Mouse (Mus musculus) thymus, postnatal 10 days (tissue): ENCODE measurements around the gene Csad.
A peak's percentile ranks its signal among the peaks of the same experiment; 100 is the strongest.

ENCODE experiments used
- DNase-seq, 2 experiments: peaks; one replicate each; pipeline ENCODE4 v3.0.0; 2021; ENCODE audit warnings: low spot score in 2 of 2

The Csad gene

GRCm38 (mm10) chr15:102202971-102203834 lies 1.3 kb downstream of the Csad start, which contains the start of gene Zfp740:
Gene Zfp740, plus strand, starts transcription at chr15:102203249.
- DNase-seq: peak; percentile 97

DNA sequence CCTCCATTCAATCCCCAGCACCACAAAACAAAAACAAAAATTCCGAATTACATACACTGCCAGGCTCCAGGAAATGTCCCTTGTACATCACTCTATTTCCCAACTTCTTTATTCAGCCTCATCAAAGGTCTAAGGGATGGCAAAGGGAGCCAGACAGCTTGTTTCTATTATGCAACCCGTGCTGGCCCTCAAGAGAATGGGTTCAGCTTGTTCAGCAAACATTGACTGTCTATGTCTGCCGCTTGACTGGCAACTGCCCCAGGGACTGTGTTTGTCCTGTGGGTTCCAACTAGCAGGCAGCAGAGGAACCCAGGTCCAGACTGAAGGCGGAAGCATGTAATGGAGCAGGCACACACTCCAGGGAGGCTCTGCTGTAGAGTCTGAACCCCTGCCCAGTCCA lies 5.7 kb downstream of the Csad start:
- no peak for DNase-seq

DNA sequence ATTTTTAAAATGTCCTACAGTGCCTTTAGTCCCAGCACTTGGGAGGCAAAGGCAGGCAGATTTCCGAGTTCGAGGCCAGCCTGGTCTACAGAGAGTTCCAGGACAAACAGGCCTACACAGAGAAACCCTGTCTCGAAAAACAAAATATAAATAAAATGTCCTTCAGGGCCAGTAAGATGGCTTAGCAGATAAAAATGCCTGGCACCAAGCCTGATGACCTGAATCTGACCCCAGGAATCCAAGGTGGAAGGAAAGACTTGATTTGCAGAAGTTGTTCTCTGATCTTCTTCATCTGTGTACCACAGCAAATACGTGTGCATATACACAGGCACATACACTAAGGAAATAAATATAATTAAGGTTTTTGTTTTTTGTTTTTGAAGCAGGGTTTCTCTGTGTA lies 9.2 kb downstream of the Csad start:
- DNase-seq: no peak

GRCm38 (mm10) chr15:102194439-102194838 lies 10.1 kb downstream of the Csad start:
- DNase-seq: no peak

DNA sequence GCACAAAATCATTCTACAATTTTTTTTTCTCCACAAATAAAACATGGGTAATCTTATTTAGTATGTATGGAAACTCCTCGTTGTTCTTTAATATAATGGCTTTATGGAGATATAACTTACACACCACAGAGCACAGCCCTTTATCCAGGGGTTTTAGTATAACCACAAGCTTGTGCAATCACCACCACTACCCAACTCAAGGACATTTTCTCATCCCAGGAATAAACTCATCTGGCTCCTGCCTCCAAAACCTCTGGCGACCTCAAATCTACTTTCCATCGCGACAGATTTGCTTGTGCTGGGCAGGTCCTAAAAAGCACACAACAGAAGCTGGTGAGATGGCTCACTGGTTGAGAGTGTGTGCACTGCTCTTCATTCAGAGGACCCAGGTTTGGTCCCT lies 10.9 kb downstream of the Csad start:
- DNase-seq: no peak

GRCm38 (mm10) chr15:102192820-102193386 lies 11.6 kb downstream of the Csad start:
- DNase-seq: no peak

- no peak for DNase-seq
Measured at GRCm38 (mm10) chr15:102192271-102192812, 12.2 kb downstream of the Csad start.

- DNase-seq: no peak
Measured at GRCm38 (mm10) chr15:102191699-102192098, 12.8 kb downstream of the Csad start.

DNA sequence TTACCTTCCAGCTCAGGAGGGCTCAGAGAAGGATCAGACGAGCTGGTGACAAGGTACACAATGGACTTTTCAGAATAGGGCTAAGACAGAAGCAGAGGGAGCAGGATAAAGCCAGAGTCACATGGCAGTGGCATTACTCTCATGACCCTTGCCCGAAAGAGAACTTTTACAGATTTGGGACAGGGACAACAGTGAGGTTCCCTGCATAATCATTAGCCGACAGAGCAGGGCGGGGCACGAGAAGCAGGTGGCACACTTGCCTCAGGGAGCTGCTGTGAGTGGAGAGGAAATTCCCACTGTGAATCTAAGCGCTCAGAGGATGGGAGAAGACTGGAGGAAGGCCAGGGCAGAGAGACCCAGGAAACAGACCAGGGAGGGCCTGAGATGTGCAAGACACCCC lies 15.6 kb downstream of the Csad start:
- no peak for DNase-seq

GRCm38 (mm10) chr15:102188096-102188495 lies 16.4 kb downstream of the Csad start:
- DNase-seq: no peak

GRCm38 (mm10) chr15:102186239-102186638 lies 18.3 kb downstream of the Csad start:
- DNase-seq: no peak

- DNase-seq: no peak
Measured at GRCm38 (mm10) chr15:102183076-102183475, 21.4 kb downstream of the Csad start.

GRCm38 (mm10) chr15:102179924-102180323 lies 24.6 kb downstream of the Csad start:
- DNase-seq: no peak

- no peak for DNase-seq
Measured at GRCm38 (mm10) chr15:102179106-102179505, 25.4 kb downstream of the Csad start.

GRCm38 (mm10) chr15:102178279-102178678 lies 26.2 kb downstream of the Csad start:
- peak; percentile 70 to 87 for DNase-seq

GRCm38 (mm10) chr15:102177417-102177816 lies 27.1 kb downstream of the Csad start:
- DNase-seq: no peak

DNA sequence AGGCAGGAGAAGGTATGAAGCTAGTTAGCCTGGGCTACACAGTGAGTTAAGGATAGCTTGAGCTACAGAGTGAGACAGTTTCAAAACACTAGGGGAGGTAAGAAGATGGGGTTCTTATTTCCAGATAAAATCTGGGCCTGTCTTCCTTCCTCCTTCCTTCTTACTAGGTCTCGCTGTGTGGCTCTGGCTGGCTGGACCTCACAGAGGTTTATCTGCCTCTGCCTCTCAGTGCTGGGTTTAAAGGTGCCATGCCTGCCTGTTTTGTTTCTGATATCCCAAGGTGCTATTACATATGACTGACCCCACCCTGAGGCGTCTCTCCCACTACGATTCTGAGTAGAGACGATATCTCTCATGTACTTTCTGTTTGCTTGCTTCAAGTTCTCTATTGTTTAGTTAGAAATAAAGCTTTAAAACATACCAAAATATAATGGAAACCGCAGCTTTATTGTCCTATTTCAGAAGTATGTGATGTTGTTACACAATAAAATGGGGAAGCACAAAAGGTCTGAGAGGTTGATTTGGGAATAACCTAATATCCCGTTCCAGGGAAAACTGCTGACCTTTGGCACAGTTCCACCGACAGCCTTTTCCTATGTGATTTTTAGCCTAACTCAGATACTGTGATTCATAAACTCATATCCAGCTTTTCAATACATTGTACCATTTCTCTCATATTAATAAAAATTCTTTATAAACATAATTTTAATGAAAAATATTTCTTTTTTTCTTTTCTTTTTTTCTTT lies 27.8 kb downstream of the Csad start:
- DNase-seq: no peak

DNA sequence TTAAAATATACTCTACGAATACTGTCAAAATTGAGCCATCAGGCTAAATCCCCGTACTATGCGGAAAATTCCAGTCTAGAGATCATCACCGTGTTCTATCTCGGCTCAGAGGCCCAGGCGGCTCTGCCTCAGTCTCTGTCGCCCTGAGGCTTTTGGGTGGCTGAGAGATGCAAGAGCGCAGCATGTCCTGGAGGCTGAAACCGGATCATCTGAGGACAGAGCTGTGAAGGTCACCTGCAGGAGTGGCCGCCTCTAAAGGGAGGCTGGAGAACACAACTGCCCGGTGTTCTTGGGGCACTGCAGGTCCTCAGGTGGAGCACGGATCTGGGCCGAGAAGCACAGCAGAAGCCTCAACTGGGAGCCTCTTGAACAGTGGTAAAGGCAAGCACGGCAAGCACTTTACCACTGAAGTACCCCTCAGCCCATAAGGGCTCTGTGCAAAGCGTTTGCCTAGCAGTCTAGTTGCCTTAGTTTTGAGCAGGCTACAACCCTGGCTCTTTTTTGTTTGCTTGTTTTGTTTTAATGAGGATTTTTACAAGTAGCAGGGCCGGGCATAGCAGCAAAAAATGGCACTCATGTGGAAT lies 28.7 kb downstream of the Csad start:
- no peak for DNase-seq

DNA sequence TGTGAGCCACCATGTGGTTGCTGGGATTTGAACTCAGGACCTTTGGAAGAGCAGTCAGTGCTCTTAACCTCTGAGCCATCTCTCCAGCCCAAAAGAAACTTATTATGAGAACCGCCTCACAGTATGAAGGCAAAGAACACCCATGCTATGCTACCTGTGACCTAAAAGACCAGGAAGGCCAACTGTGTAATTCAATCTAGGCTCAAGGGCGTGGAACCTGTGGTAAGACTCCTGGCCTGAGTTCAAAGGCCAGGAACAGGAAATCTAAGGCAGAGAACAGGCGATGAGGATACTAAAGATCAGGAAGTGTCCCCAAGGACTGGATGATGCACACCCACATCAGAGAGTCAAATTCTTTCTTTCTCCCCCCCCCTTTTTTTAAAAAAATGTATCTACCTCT lies 30.9 kb downstream of the Csad start:
- no peak for DNase-seq

GRCm38 (mm10) chr15:102169064-102169463 lies 35.5 kb downstream of the Csad start:
- no peak for DNase-seq

DNA sequence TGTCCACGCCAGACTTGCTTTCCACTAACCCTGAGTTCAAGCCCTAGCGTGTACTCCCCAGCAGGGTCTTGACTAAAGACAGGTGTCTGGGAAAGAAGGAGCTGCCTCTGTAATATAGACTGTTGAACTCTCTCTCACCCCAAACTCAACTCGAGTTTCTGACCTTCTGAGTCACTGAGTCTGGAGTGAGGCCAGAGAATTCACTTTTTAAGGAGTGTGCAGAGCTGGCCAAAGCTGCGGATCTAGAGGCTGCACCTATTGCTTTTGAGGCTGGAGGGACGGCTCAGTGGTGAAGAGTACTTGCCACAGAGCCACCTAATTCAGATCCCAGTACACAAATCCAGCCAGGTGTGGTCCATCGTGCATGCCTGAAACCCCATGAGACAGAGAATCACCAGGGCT lies 36.9 kb downstream of the Csad start:
- no peak for DNase-seq
